Mouse (Mus musculus): ENCODE data around the gene Ptms.
A peak's percentile ranks its signal among the peaks of the same experiment; 100 is the strongest.

The Ptms gene

GRCm38 (mm10) chr6:124930231-124930630 lies 10.3 kb upstream of the Ptms start:
- DNase-seq (ENCODE audit: low spot score): peak; percentile 52

GRCm38 (mm10) chr6:124925941-124926340 lies 6.0 kb upstream of the Ptms start:
- DNase-seq (ENCODE audit: low spot score): peak; percentile 85

GRCm38 (mm10) chr6:124925173-124925793 lies 5.4 kb upstream of the Ptms start:
- DNase-seq (ENCODE audit: low spot score): no peak

GRCm38 (mm10) chr6:124921539-124921938 lies 1.6 kb upstream of the Ptms start:
- no peak for DNase-seq (ENCODE audit: low spot score)

GRCm38 (mm10) chr6:124920318-124921085 lies 599 bp upstream of the Ptms start:
- DNase-seq (ENCODE audit: low spot score): no peak

GRCm38 (mm10) chr6:124918890-124919627 lies 844 bp downstream of the Ptms start:
- no peak for DNase-seq (ENCODE audit: low spot score)

GRCm38 (mm10) chr6:124918331-124918690 lies 1.6 kb downstream of the Ptms start:
- DNase-seq (ENCODE audit: low spot score): no peak

- DNase-seq (ENCODE audit: low spot score): peak; percentile 94
These were observed 2.2 kb downstream of the Ptms start for GRCm38 (mm10) chr6:124917518-124918330.

- peak; percentile 92 for DNase-seq (ENCODE audit: low spot score)
These were observed 3.0 kb downstream of the Ptms start for GRCm38 (mm10) chr6:124916695-124917517.

- no peak for DNase-seq (ENCODE audit: low spot score)
These were observed 3.8 kb downstream of the Ptms start for GRCm38 (mm10) chr6:124915942-124916694.

- DNase-seq (ENCODE audit: low spot score): no peak
These were observed 4.6 kb downstream of the Ptms start for GRCm38 (mm10) chr6:124915160-124915941.

- no peak for DNase-seq (ENCODE audit: low spot score)
These were observed 5.4 kb downstream of the Ptms start for GRCm38 (mm10) chr6:124914511-124914910.

GRCm38 (mm10) chr6:124913721-124914285 lies 6.1 kb downstream of the Ptms start:
- DNase-seq (ENCODE audit: low spot score): no peak

- DNase-seq (ENCODE audit: low spot score): no peak
These were observed 6.7 kb downstream of the Ptms start for GRCm38 (mm10) chr6:124913214-124913613.

GRCm38 (mm10) chr6:124911533-124912218 lies 8.2 kb downstream of the Ptms start, which contains the start of gene Lag3:
TSS of gene Lag3 (minus strand) at chr6:124911705.
- no peak for DNase-seq (ENCODE audit: low spot score)

- no peak for DNase-seq (ENCODE audit: low spot score)
These were observed 9.9 kb downstream of the Ptms start for GRCm38 (mm10) chr6:124910032-124910431.

GRCm38 (mm10) chr6:124907767-124908166 lies 12.1 kb downstream of the Ptms start:
- DNase-seq (ENCODE audit: low spot score): no peak

GRCm38 (mm10) chr6:124904991-124905860 lies 14.7 kb downstream of the Ptms start:
- DNase-seq (ENCODE audit: low spot score): no peak

All from lung, postnatal 25 days (tissue).